Mouse (Mus musculus) MEL (cell line): ENCODE data around the gene Erich4.

Experiments
- CTCF ChIP-seq, 3 experiments: IDR thresholded peaks in 2 of 3; conservative IDR thresholded peaks in 1 of 3; 2 replicates each; pipeline ENCODE4 v1.5.1; 2011 to 2012; ENCODE audit warnings: low read length in 3 of 3, low read depth in 2 of 3, mild to moderate bottlenecking in 2 of 3, improper control_type of control experiment in 1 of 3, inconsistent platforms in 1 of 3, mixed read lengths in 1 of 3, moderate library complexity in 1 of 3; ENCODE audit not compliant: control insufficient read depth in 1 of 3, insufficient read depth in 1 of 3, poor library complexity in 1 of 3, severe bottlenecking in 1 of 3
- HCFC1 ChIP-seq: IDR thresholded peaks from 2 replicates; pipeline ENCODE4 v1.6.1; 2012; ENCODE audit warnings: low read depth, mild to moderate bottlenecking, inconsistent platforms, low read length, improper control_type of control experiment, moderate library complexity
- POLR2A ChIP-seq, 2 experiments: IDR thresholded peaks; 2 replicates each; pipeline ENCODE4 v1.6.1; 2011 to 2012; ENCODE audit warnings: low read length in 2 of 2, mild to moderate bottlenecking in 2 of 2, control low read depth in 1 of 2, improper control_type of control experiment in 1 of 2, low read depth in 1 of 2, moderate library complexity in 1 of 2; ENCODE audit not compliant: control insufficient read depth in 1 of 2, insufficient read depth in 1 of 2, poor library complexity in 1 of 2
- RCOR1 ChIP-seq: IDR thresholded peaks from 2 replicates; pipeline ENCODE4 v1.6.1; 2012; ENCODE audit warnings: low read depth, mild to moderate bottlenecking, inconsistent platforms, low read length, improper control_type of control experiment
- TBP ChIP-seq: IDR thresholded peaks from 2 replicates; pipeline ENCODE4 v1.8.0; 2011; ENCODE audit warnings: low read depth, low read length, improper control_type of control experiment
- ZKSCAN1 ChIP-seq: IDR thresholded peaks from 2 replicates; pipeline ENCODE4 v1.6.1; 2012; ENCODE audit warnings: low read depth, mild to moderate bottlenecking, inconsistent platforms, low read length, improper control_type of control experiment, moderate library complexity

- TF ChIP-seq TBP, result no peak
- TF ChIP-seq CTCF (IDR thresholded peaks at IDR 0.05 in 2 of 3, conservative IDR thresholded peaks at IDR 0.05 in 1 of 3; ENCODE audit: control insufficient read depth in 1 of 3, insufficient read depth in 1 of 3, low read depth in 2 of 3, low read length in 3 of 3, poor library complexity in 1 of 3, severe bottlenecking in 1 of 3), result no peak
- TF ChIP-seq HCFC1, result no peak
- no peak for TF ChIP-seq POLR2A (IDR thresholded peaks at IDR 0.05; ENCODE audit: control insufficient read depth in 1 of 2, insufficient read depth in 1 of 2, low read depth in 1 of 2, low read length in 2 of 2, poor library complexity in 1 of 2)
- TF ChIP-seq ZKSCAN1, result no peak
- no peak for TF ChIP-seq RCOR1
Measured at GRCm38 (mm10) chr7:25615706-25616011, at the start of gene Erich4.
